Mouse (Mus musculus) adrenal gland, postnatal 36 days (tissue): ENCODE data around the gene Dnajc8. TPM values are rescaled to one million over a fixed set of nuclear protein-coding genes. Genes with fewer than 3 reads are reported as not detected.

ENCODE experiments used
- DNase-seq, 2 experiments: peaks; one replicate each; pipeline ENCODE4 v3.0.0; 2021; ENCODE audit warnings: mixed read lengths in 1 of 2
- long read RNA-seq, 2 experiments: library from polyadenylated mRNA; stranded (forward); transcript quantifications; one replicate each; pipeline ENCODE4 v2.0.0; 2021; ENCODE audit warnings: borderline sequencing depth in 2 of 2
- total RNA-seq, 2 experiments: library from RNA; stranded (reverse); gene quantifications; 2 replicates each; pipeline ENCODE4 v1.2.3; 2021

Dnajc8 gene
- total RNA-seq: 10 to 100 TPM; 88.0 to 95.5 TPM
- long read RNA-seq, experiment 1, transcript Dnajc8-202 (9 exons, 1,401 nt): major isoform, 125 of 155 reads
- long read RNA-seq, experiment 1, partial matches to known transcripts: 15 of 155 reads
- long read RNA-seq, experiment 1, other reads (novel, unspliced or antisense): 13 of 155 reads
- long read RNA-seq, experiment 2, transcript Dnajc8-202 (9 exons, 1,401 nt): major isoform, 46 of 50 reads
- long read RNA-seq, experiment 2, partial matches to known transcripts: 2 of 50 reads
- long read RNA-seq, experiment 2, other reads (novel, unspliced or antisense): 2 of 50 reads

DNA sequence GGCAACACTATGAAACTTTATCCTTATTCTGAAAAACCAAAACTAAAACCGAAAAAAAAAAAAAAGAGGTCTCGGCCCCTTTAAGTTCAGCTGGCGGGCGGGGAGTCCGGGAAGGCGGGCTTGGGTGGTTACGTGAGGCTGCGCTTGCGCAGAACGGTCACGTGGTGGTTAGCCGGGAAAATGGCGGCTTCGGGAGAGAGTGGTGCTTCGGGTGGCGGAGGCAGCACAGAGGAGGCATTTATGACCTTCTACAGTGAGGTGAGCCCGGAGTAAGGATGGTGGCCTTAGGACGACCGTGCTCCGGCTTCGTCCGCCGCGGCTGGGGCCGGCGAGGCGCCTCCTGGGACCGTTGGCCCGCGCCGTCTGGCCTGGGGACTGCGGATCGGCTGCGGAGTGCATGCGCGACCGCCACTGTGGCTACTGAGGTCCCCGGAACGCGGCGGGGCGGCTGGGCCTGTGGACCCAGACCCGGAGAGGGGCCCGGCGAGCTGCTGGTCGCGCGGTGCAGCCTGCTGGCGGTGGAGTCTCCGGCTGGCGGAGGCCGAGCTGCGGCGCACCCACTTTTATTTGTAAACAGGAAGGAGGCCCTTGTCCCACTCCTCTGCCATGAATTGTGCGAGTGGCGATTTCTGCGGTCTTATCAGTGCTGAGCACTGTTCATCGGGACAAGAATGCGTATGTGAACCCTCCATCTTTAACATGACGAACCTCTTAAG lies at the start of gene Dnajc8:
Dnajc8 (plus strand) TSS at position 145 of the 716 bp plus-strand sequence.
- peak; percentile 97 to 98 for DNase-seq

DNA sequence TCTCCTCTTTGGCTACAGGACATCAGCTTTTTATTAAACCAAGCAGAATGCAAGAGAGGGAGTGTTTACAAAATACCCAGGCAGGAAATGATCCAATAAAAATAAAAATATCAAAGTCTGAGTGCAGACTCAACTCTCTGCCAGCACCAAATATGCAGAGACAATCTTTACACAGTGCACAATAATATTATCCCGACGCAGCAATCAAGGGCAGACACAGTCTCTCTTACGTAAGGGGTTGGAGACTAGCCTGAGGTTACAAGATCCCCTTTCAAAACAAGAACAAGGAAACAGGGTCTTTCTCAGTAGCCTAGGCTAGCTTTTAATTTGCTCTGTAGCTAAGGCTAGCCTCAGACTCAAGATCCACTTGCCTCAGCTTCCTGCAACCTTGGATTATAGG lies 46.8 kb upstream of the Dnajc8 start:
- DNase-seq: no peak

DNA sequence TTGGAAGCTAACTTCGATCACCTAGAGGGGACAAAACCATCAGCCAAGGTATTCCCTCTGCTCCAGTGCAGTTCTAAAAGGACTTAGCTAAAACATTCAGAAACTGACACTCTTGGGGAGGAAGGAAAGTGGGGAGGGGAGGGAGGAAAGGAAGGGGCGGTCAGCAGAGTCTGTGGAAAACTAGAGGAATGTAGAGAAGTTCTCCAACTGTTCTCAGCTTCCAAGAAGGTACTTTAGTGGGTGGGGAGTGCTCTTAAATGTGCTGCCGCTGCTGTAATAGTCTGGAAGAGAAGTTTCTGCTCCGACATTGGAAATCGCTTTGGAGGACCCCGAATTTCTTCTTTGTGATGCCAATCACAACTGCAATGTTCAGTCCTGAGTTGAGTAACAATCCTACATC lies 46.4 kb upstream of the Dnajc8 start:
- DNase-seq: no peak

DNA sequence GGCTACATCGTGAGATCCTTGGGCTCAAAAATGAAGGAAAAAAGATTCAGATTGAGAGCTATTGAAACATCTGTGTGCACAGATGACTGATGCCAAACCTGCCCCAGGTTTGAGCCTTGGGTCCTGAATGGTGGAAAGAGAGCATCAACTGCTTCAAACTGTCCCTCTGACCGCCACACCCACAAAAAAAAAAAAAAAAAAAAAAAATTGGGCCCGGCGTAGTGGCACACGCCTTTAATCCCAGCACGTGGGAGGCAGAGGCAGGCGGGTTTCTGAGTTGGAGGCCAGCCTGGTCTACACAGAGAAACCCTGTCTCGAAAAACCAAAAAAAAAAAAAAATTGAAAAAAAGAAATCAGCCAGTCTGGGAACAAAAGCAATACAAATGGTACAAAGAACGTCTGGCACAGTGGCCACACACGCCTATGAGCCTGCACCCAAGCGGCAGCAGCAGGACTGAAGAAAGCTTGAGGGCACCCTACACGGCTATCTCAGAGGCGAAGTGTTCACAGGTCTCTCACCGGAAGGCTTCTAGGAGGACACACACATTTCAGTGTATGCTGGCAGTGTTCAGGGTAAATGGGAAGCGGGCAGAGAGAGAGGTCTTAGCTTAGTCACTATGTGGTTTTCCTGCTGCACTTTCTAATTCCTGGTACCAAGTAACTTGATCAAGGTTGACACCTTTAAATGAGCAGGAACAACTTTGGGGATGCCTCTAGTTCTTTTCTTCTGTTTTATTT lies 44.9 kb upstream of the Dnajc8 start:
- DNase-seq: no peak

DNA sequence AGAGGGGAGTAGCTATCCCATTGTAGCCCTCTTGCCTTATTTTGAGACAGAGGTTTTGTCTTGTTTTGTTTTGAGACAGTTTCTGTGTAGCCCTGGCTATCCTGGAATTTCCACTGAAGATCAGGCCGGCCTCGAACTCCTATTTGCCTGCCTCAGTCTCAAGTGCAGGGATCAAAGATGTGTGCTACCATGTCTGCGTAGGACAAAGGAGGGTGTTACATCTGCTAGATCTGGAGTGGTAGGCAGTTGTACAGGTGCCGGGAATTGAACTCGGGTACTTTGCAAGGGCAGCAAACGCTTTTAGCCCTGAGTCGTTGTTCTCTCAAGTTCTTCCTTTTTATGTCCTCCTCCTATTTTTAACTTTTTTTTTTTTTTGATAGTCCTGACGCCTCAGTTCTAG lies 44.3 kb upstream of the Dnajc8 start:
- DNase-seq: no peak

DNA sequence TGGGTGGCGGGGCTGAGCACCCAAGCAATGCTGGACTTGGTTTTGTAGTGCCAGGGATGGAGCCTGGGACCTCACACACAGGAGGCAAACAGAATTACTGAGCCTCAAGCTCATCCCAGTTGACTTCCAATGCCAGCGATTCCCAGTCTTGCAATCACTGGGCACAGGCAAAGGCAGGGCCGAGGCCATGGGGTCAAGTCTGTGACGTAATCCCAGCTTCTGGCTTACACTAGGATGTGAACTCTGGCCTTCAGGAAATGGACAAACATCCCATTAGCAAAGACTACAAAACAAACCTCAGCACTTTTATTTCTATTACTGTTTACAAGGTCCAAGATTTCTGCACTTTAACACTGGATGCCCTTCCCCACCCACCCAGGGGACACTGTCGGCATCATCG lies 43.6 kb upstream of the Dnajc8 start:
- peak; percentile 72 to 79 for DNase-seq

DNA sequence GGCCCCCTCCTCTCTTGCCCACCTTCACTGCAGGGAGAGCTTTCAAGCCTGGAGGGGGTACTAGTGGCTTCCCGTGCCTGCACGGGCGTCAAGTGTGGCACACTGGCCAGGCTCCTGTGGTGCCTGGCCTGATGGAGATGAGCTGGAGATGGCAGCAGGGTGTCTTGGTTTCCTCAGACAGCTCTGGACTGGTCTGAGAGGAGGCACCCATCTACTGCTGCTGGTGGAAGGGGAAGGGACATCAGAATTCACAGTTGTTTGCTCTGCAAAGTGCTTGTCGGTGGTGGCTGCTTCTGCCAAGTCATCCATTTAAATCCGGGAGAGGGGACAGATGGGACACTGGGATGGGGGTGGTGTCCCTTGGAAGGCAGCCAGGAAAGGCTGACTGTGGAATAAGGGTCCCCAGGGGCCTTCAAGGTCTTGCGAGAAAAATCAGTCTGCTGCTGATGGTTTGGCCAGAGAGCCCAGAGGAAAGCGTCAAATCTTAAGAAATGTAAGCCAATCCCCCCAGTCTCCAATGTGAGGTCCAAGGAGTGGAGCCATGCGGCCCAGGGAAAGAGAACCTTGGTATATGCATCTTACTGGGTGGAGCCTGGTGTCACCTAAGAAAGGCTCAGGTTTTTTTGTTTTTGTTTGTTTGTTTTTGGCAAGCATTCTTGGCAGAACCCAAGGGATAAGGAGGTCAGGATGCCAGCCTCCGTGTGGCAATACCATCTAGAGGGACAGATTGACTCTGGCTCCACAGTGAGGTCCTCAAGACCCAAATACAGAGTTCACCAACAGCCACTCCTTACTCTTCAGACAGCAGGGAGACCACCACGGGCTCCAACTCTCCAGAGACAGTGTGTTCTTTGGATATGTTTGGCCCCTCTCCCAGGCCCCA lies 42.9 kb upstream of the Dnajc8 start:
- peak in 1 of 2 experiments; percentile 67 for DNase-seq

DNA sequence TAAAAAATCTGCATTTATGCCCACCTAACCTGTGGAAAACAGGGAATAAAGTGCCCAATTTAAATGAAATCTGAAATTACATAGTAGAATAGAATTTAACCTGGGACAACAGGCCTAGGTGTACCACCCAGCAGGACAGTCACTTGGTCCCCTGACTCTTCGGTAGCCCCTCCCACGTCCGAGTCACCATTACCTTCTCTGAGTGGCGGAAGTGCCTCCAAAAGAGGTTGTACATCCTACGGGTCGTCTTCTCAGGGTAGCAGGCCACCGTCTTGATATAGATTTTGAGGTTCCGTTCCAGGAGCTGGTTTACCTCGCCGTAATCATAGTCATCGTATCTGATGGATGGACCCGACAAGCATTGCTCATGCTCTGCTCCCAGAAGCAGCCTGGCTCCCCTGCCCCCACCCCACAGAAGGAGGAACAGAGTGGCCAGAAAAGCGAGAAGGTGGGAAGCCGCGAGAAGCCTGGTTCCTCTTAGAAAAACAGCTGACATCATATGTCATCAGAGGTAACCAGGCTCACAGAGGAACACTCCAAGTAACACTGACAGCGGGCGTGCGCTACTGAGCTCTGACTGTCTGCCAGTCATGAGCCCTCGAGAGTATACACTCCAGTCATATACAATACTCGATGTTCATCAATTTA lies 41.0 kb upstream of the Dnajc8 start:
- no peak for DNase-seq

DNA sequence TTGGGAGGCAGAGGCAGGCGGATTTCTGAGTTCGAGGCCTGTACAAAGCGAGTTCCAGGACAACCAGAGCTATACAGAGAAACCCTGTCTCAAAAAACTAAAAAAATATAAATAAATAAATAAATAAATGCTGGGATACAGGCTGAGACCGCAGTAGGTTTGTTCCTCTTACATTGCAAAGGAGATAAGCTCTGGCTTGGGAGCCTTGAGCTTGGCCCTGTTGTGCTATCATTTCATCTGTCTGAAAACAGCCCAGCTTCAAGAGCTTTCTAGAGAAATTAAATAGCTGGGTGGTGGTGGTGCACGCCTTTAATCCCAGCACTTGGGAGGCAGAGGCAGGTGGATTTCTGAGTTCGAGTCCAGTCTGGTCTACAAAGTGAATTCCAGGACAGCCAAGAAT lies 33.7 kb upstream of the Dnajc8 start:
- DNase-seq: no peak

DNA sequence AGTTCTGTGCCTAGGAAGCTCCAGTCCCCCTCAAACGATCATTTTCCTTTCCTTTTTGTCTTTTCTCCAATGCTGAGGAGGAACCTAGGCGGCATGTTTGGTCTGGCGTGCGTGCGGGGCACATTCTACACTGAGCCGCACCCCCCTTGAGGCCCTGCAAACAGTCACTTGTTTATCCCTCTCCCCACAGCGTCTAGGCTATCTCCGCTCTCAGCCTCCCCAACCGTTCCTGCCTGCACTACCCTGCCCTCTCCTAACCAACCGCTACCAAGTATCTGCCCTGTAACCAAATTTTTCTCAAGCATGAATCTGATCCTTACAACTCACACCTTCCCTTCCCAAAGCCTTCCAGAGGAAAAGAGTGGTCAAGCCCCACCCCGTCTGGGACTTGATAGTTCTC lies 32.0 kb upstream of the Dnajc8 start:
- DNase-seq: no peak

DNA sequence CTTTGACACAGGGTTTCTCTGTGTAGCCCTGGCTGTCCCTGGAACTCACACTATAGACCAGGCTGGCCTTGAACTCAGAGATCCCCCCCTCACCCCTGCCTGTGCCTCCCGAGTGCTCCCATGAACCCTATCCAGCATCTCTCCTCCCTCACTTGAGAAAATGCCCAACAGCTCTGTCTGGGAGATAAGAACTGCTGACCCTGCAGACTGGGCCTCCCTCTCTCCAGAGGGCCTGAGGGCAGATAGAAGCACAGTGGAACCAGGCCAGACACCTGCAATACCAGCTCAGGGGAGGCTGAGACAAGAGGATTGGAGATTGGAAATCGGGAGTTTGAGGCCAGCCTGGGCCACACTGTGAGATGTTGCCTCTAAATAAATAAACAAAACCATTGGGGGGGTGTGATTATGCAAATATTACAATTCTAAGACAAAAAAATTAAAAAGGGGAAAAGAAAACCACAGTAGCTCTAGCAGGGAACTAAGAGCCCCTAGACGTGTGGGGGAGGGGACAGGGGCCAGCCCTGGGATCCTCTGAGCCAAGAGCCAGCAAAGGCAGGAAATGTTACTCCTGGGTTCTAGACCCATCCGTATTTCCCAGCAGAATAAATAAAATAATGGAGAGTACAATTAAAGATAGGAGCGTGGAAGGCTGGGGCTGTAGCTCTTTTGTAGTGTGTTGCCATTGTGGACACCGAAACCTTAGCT lies 30.2 kb upstream of the Dnajc8 start:
- DNase-seq: no peak

DNA sequence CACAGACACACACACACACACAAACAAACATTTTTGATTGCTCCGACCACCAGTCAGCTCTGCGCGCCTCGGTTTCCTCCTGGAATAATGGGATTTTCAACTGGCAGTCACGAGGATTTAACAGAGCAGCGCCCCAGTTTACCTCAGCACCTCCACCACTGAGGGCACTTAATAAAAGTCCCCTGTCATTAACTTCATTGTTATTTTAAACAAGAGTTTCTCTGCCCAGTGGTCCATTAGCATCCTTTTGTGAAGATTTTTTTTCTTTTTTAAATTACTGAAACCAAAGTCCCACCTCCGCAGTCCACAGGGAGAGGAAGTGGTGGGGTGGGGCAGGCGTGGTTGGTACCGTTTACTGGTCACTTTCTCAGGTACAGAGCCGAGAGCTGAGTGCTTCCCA lies 29.6 kb upstream of the Dnajc8 start:
- no peak for DNase-seq

DNA sequence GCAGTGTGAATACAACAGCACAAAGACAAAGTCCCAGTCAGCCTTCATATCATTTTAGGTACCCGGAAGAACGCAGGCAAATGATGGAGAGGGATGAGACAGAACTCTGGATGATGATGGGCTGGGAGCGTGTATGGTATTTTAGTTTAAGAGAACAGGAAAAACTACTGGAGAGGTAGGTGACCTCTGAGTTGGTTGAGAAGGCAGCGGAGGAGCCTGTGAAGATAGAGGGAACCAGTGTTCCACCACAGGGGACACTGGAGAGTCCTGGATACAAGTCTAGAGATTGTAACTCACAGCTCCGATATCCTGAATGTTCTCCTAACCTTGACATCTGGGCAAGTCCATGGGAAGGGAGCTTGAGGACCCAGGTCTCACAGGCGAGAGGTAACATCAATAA lies 29.1 kb upstream of the Dnajc8 start:
- no peak for DNase-seq

DNA sequence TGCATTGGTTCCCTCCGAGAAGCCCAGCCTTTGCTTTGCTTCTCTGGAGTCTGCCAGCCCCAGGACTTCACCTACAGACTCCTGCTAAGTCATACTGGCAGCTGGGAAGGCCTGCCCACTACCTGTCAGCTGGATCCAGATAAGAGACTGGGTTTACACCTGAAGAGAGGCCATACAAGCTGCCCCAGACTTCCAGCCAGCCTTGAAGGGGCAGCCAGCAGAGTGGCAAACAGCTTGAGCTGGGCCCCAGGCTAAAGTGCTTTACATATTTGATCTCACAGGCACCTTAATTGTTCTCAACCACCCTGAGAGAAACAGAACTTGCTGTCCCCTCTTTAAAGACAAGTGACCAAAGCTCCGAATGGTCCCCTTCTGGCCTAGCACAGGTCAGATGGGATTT lies 28.1 kb upstream of the Dnajc8 start:
- no peak for DNase-seq

DNA sequence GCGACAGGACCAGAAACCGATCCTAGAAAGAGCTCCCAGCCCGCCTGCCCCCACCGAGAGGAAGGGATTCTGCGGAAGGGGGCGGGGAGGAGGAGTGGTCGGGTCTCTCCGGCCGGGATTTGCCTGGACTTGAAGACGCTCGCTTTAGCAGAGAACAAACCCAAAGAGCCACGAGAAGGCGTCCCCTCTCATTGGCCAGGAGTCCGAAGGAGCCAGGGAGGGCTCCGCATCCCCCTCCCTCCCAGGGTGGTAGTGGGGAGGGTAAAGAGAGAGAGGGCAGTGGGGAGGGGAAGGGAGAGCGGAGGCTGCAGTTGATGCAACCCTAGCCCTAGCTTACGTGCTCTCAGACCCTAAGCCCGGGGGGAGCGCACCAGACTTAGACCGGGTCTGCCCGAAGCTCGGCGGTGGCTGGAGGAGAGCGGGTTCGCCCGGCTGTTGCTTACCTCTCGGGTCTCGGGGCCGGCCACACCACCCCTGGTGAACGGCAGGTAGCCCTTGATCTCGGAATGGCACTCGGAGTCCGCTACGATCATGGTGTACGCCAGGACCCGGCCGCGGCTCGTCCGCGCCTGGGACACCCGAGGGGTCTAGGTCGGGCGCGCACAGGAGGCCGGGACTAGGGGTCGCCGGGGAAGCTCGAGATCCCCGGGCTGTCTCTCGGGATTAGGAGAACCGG lies 25.6 kb upstream of the Dnajc8 start:
- peak; percentile 87 to 90 for DNase-seq

DNA sequence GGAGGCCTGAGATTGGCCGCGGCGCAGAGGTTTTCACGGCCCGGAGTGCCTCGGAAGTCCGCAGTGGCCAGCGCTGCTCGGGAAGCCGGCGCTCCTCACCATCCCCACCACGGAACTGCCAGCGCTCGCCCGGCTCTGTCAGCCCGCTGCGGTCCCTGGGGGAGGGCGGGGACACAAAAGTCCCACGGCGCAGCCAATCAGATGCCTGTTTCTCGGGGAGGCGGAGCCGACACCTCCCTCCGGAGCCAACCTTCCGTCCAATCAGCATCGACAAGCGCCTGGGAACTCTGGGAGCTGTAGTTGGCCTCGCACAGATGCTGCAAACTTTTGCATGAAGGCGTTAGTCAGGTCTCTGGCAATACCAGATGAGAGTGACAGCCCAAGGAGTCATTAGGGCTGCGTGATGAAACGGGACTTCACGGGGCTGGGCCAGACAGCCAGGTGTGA lies 25.0 kb upstream of the Dnajc8 start, which contains the start of gene Sesn2:
Sesn2 (minus strand) TSS at position 150 of the 447 bp plus-strand sequence.
- peak; percentile 99 for DNase-seq

DNA sequence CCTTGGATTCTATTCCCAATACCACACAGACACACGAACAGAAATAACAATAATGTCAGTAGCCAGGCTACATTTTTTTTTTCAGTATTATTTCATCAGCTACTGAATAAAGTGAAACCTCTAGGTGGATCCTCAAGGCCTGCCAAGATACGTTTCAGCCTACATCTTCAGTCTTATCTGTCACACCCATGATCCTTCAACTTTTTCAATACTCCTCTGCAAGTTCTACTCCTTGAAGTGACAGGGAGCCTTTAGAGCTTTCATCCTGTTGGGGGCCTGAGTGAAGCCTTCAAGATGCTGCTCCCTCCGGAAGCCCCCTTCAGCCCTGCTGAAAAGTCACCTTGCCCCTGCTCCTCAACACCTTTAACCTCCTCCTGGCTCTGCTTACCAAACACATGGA lies 23.3 kb upstream of the Dnajc8 start:
- DNase-seq: no peak

DNA sequence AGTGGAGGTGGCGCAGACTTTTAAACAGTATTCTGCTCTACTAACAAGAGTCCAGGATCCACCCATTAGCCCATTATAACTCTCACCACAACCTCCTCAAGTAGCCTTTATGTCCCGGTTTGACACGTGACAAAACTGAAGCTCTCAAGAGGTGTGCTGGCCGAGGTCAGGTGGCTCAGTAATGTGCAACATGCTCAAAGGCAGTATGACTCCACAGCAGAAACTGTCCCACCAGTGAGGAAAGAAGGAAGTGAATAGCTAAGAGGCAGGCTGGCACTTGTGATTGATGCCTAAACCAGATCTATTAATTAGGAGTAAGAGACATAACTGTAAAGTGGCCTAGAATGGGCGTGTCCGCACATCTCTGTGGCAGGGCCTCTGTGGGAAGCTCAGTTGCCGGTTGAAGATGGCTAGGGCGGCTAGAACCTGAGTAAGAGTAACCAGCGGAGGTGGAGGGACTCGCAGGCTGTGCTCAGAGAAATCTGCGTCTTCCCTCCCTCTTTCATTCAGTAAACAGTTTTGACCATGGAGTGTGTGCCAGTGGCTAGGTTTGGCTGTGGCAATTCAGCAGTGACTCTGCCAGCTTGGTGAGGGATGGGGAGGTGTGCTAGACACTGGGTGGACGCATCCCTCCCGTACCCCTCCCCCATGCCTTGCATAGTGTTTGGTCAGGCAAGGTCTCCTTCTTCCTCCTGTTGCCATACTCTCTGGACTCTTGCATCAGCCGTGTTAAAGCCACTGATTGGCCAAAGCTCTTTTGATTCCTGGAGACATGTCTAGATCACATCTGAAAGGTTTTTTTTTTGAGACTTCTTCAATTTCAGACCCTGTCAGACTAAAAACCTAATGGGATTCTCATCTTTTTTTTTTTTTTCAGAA lies 21.7 kb upstream of the Dnajc8 start:
- peak in 1 of 2 experiments; percentile 57 for DNase-seq

DNA sequence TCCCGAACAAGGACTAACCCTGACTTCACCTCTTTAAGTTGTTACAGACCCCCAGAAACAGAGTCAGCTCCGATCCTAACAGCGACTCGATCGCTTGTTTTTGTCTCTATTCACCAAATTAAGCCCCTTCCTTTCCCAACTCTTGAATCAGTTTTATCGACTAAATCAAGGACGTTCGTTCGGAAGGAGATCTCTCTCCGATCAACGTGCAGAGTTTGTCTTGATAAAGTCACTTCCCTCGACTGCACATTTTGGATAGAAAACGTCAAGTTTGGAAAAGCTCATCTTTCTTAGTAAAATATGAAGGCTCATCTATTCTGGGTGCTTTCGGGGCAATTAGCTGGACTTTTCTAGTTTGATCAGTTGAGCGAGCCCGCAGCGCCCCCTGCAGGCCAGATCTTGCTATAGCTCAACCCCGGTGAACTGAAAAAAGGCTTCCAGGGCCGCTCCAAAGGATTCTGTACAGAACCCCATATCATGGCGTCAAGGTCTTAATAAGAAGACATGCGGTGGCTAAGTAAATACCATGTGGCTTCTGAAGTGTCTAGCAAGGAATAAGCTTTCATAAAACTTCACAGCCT lies 20.7 kb upstream of the Dnajc8 start:
- peak; percentile 89 to 92 for DNase-seq
